Mouse (Mus musculus): ENCODE measurements around the gene Osbpl11. TPM values are rescaled to one million over a fixed set of nuclear protein-coding genes. Genes with fewer than 3 reads are reported as not detected.
A peak's percentile ranks its signal among the peaks of the same experiment; 100 is the strongest.
"Not testable (repeated sequence)": the region's sequence is repeated elsewhere in the genome, so short reads cannot be mapped to it uniquely, and the experiment has no call there.

Gene Osbpl11
- 10 to 100 TPM; 22.9 to 23.2 TPM for total RNA-seq (2021)
- long read RNA-seq, experiment 1, full-length matches to known transcripts: 35 of 42 reads
- long read RNA-seq, experiment 1, partial matches to known transcripts: 3 of 42 reads
- long read RNA-seq, experiment 1, other reads (novel, unspliced or antisense): 4 of 42 reads
- long read RNA-seq, experiment 2, full-length matches to known transcripts: 28 of 35 reads
- long read RNA-seq, experiment 2, partial matches to known transcripts: 2 of 35 reads
- long read RNA-seq, experiment 2, other reads (novel, unspliced or antisense): 5 of 35 reads

DNA sequence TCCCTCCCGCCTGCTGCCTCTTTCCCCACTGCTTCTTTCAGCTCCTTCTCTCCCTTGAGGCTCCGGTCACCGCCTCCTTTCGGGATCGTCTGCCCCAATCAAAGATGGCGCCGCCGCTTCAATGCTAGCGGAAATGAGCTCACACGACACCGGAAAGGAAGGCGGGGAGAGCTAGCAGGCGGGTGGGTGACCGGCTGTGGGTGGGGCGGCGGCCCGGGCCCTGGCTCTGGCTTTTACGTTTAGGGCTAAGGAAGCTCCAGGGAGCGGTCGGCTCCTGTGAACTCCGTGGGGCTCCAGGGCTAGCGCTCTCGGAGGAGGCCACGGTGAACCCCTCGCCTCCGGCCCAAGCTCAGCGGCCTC, at the start of gene Osbpl11:
Osbpl11 (plus strand) TSS at position 171 of the 360 bp plus-strand sequence.
- intact Hi-C loops (cut with DNase I): no loop called here
- peak; percentile 96 to 98 for DNase-seq

DNA sequence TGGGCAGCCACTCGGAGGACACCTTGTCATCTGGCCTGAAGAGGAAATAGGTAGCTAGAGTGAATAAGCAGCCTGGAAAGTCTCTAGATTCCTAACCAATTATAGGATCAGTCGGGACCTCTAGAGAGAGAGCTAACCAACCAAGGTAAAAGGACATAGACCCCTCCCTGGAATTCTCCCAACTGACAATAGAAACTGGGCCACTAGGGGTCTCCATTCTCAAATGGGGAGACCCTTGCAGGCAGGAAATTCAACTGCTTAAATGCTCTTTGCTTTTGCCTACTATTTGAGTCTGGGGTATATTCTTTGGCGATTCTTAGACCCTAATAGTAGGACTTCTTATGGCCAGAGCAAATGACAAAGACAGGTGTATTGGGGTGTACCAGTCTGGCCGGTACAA, 49.7 kb upstream of the Osbpl11 start:
- DNase-seq: no peak
- intact Hi-C loops (cut with DNase I): no loop called here

DNA sequence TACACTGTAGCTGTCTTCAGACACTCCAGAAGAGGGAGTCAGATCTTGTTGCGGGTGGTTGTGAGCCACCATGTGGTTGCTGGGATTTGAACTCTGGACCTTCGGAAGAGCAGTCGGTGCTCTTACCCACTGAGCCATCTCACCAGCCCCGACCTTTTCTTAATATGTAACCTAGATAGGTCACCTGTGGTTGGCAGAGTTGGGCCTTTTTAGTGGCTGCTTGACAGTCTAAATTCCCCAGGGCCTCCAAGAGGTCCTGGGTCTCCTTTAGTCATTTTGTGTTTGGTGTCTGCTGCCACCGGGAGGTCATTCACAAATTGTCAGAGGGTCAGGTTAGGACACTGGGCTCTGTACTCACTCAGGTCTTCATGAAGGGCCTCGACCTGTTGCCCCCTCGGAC, 45.8 kb upstream of the Osbpl11 start:
- DNase-seq; intact Hi-C loops (cut with DNase I): not testable (repeated sequence)

DNA sequence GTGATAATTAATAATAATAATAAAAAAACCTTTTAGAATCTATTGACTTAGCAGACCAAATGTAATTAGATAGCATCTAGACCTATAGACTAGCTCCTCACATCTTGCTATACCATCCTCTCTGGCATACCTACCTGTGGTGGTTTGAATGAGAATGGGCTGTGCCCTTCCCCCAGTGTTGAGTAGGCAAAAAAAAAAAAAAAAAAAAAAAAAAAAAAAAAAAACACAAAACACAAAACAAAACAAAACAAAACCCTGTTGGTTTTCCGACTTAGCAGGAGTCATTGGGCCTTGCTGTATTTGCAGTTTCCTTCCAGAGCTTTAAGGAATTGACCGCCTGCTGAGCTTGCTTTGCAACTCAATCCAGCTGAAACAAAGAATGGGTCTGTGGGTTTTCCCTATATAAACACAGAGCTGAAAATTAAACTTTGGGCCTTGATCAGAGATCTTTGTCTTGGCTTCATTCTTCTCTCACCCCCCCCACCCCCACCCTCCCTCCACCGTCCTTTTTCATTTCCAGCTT, 43.1 kb upstream of the Osbpl11 start:
- no peak for DNase-seq
- intact Hi-C loops (cut with DNase I): no loop called here

DNA sequence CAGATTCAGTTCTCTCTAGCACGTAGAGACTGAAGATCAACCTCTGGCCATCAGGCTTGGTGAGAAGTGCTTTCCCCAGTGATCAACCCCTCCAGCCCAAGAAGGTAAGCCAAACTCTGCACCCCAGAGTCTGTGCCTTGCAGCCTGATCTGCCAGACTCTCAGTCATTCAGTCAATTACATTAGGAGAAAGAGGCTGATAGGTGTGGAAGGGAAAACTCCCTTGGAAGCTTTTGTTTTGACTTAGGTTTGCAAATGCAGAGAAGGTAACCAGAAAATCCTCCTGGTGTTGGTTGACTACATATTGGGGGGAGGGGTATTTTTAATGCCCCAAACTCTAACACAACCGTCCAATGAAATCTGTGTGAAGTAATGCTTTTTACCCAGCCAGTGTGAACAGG, 41.4 kb upstream of the Osbpl11 start:
- DNase-seq: no peak
- intact Hi-C loops (cut with DNase I): no loop called here

DNA sequence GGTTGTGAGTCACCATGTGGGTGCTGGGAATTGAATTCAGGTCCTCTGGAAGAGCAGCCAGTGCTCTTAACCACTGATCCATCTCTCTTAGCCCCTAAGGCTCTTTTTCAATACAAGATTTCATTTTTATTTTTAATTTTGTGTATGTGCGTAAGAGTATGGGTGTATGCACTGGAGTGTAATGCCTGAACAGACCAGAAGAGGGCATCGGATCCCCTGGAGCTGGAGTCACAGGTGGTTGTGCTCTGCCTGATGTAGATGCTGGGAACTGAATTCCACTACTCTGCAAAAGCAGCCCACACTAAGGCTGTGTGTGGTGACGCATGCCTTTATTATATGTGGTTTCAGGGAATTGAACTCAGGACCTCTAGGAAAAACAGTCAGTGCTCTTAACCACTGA, 38.7 kb upstream of the Osbpl11 start:
- DNase-seq: no peak
- intact Hi-C loops (cut with DNase I): no loop called here

DNA sequence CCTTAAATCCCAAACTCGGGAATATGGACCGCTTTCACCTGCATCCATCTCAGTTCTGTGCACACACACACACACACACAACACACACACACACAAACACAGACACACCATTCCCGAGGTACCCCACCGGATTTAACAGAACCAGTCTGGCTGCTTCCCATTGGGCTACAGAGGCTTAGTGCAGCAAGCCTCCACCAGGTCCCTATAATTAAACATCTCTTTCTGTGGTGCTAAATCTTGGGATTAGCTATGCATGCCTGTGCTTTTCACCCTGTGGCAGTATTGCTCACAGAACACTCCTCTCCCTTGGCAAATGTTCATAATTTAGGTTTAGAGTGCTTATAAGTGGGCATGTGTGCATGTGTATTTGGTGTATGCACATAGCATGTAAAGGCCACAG, 36.7 kb upstream of the Osbpl11 start:
- no peak for DNase-seq
- intact Hi-C loops (cut with DNase I): no loop called here

DNA sequence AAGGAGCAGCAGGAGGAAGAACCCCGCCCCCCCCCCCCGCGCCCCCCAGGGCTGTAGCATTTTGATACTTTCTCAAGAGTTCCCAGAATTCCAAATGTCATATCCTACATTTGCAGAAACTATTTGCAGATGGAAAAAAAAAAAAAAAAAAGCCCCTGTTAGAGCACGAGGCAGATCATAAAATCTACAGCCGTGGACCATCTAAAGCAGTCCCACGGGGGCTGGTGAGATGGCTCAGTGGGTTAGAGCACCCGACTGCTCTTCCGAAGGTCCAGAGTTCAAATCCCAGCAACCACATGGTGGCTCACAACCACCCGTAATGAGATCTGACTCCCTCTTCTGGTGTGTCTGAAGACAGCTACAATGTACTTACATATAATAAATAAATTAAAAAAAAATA, 34.0 kb upstream of the Osbpl11 start:
- not testable (repeated sequence) for DNase-seq
- intact Hi-C loops (cut with DNase I): loop anchor here (10.0 kb wide), 1 partner anchor 336 kb away; the partner anchor contains the start of gene Smbd1

DNA sequence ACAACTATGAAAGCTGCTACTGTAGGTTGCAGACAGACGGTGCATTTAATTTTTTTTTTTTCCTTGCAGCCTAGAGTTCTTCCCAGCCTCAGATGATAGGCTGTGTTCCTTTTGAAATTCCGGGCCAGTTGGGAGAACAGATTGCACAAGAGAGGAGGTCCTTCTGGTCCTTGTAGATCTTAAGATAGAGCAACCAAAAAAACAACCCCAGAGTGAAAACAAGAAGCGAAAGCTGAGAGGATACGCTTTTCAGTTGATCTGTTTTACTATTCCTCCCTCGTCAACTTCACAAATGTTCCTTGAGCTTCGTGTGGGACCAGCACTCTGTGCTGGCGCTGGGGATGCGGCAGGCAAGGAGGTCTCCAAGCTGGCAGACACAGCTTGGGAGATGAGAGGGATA, 33.3 kb upstream of the Osbpl11 start:
- intact Hi-C loops (cut with DNase I): loop anchor here (10.0 kb wide), 1 partner anchor 337 kb away; the partner anchor contains the start of gene Smbd1
- DNase-seq: no peak

DNA sequence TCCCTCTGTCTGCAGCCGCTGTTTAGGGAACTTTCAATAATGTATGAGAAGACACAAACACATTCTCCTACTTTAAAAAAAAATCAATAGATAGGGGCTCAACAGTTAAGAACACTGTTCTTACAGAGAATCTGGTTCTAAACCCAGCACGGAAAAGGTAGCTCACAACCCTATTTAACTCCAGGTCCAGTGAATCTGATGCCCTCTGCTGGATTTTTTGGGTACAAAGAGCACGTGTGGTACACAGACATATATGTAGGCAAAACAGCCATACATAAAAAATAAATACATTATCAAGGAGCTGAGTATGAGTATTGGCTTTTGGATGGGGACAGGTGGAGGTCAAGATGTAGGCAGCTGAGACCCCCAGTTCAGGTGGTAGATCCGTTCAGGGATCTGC, 29.9 kb upstream of the Osbpl11 start:
- peak; percentile 24 to 47 for DNase-seq
- intact Hi-C loops (cut with DNase I): loop anchor here (1.0 to 10.0 kb wide), 2 partner anchors 131 to 340 kb away; partner anchors contain the start of gene Smbd1

DNA sequence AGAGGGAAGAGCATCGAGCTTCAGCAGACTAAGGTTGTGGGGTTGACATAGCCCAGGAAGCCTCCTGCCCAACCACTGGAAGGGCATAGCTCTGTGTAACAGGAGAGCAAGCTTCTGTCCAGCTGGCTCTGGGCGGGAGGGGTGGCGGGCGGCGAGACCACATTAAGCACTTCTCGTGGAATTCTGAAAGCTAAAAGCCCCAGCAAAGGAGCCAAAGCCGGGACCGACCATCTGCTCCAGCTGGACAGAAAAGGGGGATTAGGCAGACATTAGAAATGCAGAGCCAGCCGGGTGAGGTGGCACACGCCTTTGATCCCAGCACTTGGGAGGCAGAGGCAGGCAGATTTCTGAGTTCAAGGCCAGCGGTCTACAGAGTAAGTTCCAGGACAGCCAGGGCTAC, 26.9 kb upstream of the Osbpl11 start:
- intact Hi-C loops (cut with DNase I): loop anchor here (10.0 kb wide), 1 partner anchor 343 kb away; the partner anchor contains the start of gene Smbd1
- DNase-seq: no peak

DNA sequence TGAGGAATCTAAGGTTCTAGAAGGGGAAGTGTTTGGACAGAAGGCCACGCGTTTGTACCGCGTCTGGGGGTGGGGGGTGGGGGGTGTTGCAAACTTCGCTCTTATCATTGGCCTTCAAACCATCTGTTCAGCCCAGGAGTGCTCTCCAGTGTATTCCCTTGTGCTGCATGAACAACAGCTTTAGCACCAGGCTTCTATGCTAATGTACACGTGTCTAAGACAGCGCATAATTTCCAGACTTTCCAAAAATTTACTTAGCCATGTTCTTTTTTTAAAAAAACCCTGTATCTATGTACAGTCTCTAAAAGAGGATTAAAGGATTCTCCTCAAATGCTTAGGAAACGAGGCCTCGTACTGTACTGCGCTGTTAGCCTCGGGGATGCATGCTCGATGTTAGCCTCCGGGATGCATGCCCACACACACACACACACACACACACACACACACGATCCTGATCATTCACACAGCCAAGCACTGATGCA, 26.2 kb upstream of the Osbpl11 start:
- intact Hi-C loops (cut with DNase I): loop anchor here (10.0 kb wide), 1 partner anchor 344 kb away; the partner anchor contains the start of gene Smbd1

DNA sequence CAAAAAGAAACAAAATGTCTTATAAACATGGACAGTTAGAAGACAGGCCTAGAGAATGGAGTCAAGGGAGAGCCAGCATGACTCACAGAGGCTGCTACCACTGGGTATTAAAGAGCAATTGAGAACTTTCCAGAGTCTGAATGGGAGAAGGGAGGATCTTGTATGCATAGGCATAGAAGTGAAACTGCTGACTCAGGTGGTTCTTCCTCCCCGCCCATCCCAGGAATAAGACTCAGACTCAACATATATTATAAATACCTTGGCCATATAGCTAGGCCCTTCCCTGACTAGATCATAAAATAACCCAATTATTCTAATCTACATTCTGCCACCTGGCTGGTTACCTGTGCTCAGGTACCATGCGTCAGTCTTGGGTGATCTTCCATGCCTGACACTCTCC, 25.5 kb upstream of the Osbpl11 start:
- intact Hi-C loops (cut with DNase I): loop anchor here (10.0 kb wide), 1 partner anchor 345 kb away; the partner anchor contains the start of gene Smbd1
- DNase-seq: no peak

More for the DNA sequence above, 26.2 kb upstream of the Osbpl11 start:
- no peak for DNase-seq

DNA sequence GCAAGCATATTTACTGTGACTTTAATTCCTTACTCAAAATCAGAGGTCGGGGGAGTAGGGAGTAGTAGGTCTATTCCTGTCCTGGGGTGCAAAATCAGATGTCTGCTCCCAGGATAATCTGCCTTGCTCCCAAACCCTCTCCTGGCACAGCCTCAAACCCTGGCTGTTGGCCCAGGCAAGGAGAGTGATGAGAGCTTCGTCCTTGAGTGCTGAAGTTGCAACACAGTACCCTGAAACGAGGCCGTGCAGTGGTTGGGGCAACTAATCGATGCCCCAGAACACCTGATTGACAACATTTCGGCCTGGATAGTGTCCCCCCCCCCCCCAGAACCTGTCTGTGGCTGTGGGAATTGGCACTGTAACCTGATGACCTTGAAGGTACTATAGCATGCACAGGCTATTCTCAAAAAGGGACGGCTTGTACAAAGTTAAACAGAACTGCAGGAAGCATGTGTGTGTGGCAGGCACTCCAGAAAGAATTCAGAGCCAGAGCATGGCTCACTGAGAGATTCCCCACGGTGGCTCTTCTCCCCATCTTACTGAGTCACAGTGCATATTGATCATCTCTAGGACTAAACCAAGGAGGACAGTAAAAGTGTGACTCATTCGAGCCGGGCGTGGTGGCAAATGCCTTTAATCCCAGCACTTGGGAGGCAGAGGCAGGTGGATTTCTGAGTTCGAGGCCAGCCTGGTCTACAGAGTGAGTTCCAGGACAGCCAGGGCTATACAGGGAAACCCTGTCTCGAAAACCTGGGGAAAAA, 21.4 kb upstream of the Osbpl11 start:
- intact Hi-C loops (cut with DNase I): no loop called here
- peak; percentile 52 to 67 for DNase-seq

DNA sequence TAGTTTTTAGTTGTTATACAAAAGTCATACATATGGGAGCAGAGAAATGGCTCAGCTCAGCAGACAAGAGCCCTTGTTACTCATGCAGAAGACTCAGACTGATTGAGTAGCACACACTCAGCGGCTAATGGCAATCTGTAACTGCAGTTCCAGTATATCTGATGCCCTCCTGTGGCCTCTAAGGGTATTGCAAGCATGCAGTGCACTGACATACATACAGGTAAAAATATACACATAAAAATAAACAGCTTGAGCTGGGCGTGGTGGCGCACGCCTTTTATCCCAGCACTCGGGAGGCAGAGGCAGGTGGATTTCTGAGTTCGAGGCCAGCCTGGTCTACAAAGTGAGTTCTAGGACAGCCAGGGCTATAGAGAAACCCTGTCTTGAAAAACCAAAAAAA, 18.6 kb upstream of the Osbpl11 start:
- peak; percentile 15 to 47 for DNase-seq
- intact Hi-C loops (cut with DNase I): not testable (repeated sequence)

DNA sequence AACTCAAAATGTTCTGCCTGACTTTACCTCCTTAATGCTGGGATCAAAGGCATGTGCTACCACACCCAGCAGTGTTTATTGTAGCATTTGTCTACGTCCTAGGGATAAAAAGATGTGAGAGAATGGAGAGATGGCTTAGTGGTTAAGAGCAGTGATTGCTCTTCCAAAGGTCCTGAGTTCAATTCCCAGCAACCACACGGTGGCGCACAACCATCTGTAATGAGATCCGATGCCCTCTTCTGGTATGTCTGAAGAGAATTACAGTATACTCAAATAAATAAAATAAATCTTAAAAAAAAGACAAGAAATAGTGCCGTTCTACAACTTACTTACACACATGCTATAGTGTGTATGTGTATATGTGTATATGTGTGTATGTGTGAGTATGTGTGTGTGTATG, 17.3 kb upstream of the Osbpl11 start:
- intact Hi-C loops (cut with DNase I): no loop called here
- DNase-seq: no peak

DNA sequence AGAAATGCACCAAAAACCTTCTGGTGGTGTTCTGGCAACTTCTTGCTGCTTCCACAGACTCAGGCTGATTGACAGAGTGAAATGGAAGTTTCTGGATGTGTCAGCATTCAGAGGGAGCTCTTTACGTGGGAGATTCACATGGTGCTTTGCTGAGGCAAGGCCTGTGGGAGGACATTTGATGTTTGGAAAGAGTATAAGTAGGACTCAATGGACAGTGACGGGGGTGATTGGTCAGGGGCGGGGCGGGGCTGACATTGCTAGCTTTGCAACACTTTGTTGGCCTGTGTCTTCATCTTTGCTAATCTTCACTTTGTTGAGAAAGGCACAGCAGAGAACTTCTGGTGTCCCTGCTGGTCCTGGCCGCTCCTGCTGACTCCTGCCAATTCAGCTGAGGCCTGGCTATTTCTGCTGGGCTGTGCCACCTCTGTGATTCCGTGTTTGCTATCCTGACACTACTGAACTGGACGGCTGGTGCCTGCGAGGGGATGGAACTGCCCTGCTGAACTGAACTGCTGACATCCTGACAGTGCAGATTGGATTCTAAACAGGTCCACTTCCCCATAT, 15.3 kb upstream of the Osbpl11 start:
- intact Hi-C loops (cut with DNase I): no loop called here

DNA sequence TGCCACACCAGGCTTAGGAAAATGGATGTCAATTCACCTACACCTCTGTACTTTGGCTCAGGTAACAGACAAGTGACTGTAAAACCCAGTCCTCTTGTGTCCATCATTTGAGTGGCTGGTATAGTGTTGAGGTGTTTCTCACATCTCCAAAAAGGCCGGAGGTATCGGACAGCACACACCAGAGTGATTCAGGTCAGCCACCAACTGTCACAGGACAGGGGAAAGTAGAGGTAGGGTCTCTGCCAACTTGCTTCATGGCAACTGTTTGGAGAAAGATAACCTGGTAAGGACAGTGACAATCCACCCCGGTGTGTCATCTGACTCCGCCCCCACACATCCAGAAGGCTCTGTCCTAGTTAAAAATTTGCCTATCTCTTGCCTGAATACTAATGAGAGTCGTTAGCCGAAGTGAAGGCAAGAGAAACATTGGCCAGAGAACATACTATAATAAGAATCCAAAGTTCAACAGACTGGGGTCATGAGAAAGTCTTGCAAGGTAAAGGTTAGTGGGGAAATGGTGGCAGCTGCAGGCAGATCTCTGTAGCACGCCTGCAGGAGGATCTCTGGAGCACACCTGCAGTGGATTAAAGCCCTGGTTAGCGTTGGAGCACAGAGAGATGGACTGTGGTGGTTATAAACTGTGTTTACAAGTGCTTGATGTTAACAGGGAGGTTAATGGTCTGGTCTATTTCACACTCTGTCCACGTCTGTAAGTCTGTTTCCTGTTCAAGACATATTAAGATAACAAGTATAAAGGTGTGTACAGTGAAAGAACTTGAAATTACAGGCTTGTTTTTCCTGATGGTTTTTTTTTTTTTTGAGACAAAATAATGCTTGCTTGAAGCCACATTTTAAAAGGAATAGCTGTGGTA, 13.9 kb upstream of the Osbpl11 start:
- DNase-seq: no peak
- intact Hi-C loops (cut with DNase I): no loop called here

More for the DNA sequence above, 15.3 kb upstream of the Osbpl11 start:
- DNase-seq: no peak

DNA sequence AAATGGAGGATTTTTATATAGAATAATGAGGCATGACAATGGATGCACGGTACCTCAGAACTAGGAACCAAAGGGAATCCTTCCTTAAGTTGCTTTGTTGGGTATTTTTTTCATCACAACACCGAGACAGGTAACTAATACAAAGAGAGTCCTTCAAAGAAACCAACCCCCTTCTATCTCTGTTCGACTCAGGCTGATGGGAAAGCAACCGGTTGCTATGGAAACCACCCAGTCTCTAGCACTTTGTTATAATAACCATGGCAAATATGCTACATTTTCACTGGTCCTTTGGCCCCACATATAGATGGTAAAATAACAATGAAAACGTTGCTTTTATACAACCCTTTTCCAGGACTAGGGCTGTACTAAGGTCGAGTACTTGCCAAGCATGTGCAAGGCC, 13.1 kb upstream of the Osbpl11 start:
- intact Hi-C loops (cut with DNase I): no loop called here
- no peak for DNase-seq

DNA sequence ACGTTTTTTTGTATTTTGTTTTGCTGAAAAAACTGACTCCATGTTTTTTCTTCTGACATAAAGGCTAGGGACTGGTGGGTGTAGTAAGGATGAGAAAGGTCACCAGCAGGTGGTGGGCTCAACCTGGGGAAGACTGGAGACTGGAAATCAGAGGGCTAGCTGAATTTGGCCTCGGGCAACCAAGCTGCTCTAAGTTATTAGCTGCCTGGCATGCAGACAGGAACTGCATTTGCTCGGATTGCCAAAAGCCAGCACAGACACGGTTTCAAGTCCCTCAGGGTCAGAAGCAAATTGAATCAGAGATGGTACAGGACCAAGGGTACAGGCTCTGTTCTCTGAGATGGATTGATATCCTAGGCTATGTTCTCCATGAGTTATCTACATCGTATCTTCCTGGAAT, 11.7 kb upstream of the Osbpl11 start:
- intact Hi-C loops (cut with DNase I): no loop called here
- no peak for DNase-seq
